Mouse (Mus musculus): Measurements from ENCODE around the gene Sod2.
"Not testable (repeated sequence)": the region's sequence is repeated elsewhere in the genome, so short reads cannot be mapped to it uniquely, and the experiment has no call there.

GRCm38 (mm10) chr17:13002243-13002642, 4.4 kb upstream of the Sod2 start:
- TF ChIP-seq POLR2A (IDR thresholded peaks at IDR 0.05; ENCODE audit: insufficient read depth, low read length); EP300 (IDR thresholded peaks at IDR 0.05; ENCODE audit: insufficient read depth, low read depth, low read length): not testable (repeated sequence)
